Mouse (Mus musculus) stomach, embryonic 15.5 days (tissue): ENCODE measurements at regions not wholly inside any gene's neighbourhood (a gene's known extent, or its start where the extent isn't known, plus 50 kb on each side); places are given as distances from the start of the nearest gene placed in this dataset.
"Not testable (repeated sequence)": the region's sequence is repeated elsewhere in the genome, so short reads cannot be mapped to it uniquely, and the experiment has no call there.

ENCODE experiments used
- ATAC-seq: fragments of 200-750 bp; cut with Nextera tagmentation; 2 replicates; pipeline ENCODE4 v1.8.0; 2017; ENCODE audit warnings: low read depth, moderate number of reproducible peaks, moderate TSS enrichment; ENCODE audit not compliant: insufficient read depth, low FRiP score
- H3K27ac ChIP-seq: fragments of 300-500 bp; sonication (generic); 2 replicates; pipeline ENCODE4 v1.5.1; 2015; ENCODE audit warnings: mild to moderate bottlenecking, inconsistent platforms
- H3K27me3 ChIP-seq: fragments of 300-500 bp; sonication (generic); replicated peaks from 2 replicates; pipeline ENCODE4 v1.6.1; 2015; ENCODE audit warnings: inconsistent platforms
- H3K36me3 ChIP-seq: fragments of 300-500 bp; sonication (generic); 2 replicates; pipeline ENCODE4 v1.6.1; 2015; ENCODE audit warnings: inconsistent platforms
- H3K4me1 ChIP-seq: fragments of 300-500 bp; sonication (generic); 2 replicates; pipeline ENCODE4 v1.6.1; 2015; ENCODE audit warnings: inconsistent platforms
- H3K4me2 ChIP-seq: fragments of 300-500 bp; sonication (generic); 2 replicates; pipeline ENCODE4 v1.6.1; 2015; ENCODE audit warnings: mild to moderate bottlenecking, inconsistent platforms
- H3K4me3 ChIP-seq: fragments of 300-500 bp; sonication (generic); replicated peaks from 2 replicates; pipeline ENCODE4 v1.5.1; 2015; ENCODE audit warnings: inconsistent platforms
- H3K9ac ChIP-seq: fragments of 300-500 bp; sonication (generic); 2 replicates; pipeline ENCODE4 v1.6.1; 2015; ENCODE audit warnings: inconsistent platforms
- H3K9me3 ChIP-seq: fragments of 300-500 bp; sonication (generic); 2 replicates; pipeline ENCODE4 v1.6.1; 2016; ENCODE audit warnings: inconsistent platforms
- WGBS: fragments of 180-500 bp; shearing (Covaris S2); methylation state at CpG from one replicate; pipeline ENCODE4 v1.1.7; 2015; 5-methylcytosine and 5-hydroxymethylcytosine counted together

- not testable (repeated sequence) for H3K27me3 ChIP-seq, H3K27ac ChIP-seq, H3K36me3 ChIP-seq, ATAC-seq, H3K4me1 ChIP-seq, H3K9ac ChIP-seq, H3K9me3 ChIP-seq
- H3K4me2 ChIP-seq, result peak overlapping the region; percentile 33
- peak overlapping the region; percentile 23 for H3K4me3 ChIP-seq
- 6% methylated on average over 45 of the region's 45 CpGs for WGBS
Observed at GRCm38 (mm10) chr12:22030717-22031116, 613.3 kb upstream of the Ywhaq start.

GRCm38 (mm10) chr12:22030263-22030662 lies 612.8 kb upstream of the Ywhaq start:
- H3K27ac ChIP-seq, H3K9me3 ChIP-seq, H3K4me1 ChIP-seq, H3K27me3 ChIP-seq, H3K36me3 ChIP-seq, H3K9ac ChIP-seq, ATAC-seq: not testable (repeated sequence)
- H3K4me3 ChIP-seq, result peak overlapping the region; percentile 23
- H3K4me2 ChIP-seq, result peak overlapping the region; percentile 33; the same call in 1 of the 2 replicates
- 10% methylated on average over 45 of the region's 45 CpGs for WGBS
